9 mouse cellular contexts compared by ENCODE assay signal in the genomic region with DNA sequence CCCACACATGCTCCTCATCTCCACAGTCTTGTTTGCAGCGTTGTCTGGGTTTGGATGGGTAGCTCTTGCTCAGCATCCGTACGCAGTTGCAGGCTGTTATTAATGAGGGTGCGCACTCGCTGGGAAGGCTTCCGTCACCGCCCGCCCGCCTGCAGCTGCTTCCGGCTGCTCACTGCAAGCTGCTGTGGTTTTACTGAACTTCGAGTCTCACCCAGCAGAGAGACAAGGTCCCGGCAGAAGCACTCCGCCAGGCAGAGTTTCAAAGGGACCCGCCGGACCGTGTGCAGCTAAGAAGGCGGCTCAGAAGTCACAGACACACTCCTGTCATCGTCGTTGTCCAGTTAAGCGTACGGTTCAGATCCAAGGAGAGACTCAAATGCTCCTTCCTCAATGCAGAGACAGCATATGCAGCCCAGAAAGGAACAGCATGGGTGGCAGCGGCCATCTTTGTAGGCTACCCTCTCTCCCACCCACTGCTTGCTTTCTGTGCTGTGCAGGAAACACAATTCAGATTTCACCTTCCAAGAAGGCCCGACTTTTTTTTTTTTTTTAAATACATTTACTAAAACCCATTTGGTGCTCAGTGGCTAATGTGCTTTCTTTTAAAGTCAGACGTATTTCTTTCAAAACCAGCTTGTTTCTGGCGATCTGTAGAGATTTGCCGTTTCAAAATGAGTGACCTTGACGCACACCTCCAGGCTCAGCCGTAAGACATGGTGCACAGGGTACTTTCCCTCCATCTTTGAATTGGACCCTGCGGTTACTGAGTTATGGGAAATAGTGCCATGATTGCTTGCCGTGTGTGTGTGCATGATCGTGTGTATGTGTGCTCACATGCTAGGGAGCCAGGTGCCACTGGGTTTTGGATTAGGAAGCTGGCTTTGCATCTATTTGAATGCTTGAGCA.
A peak's percentile ranks its signal among the peaks of the same experiment; 100 is the strongest.
DNase-seq lines count a peak whose midpoint lies in the region; ATAC-seq lines count a peak whose summit lies in the region.
"Had no signal": no experiment of that assay in that cellular context is flagged by ENCODE, and none has a peak within 500 bp of the region (broad histone marks: within the 10 kb centered on the region; RNA-seq: fewer than 3 reads in every experiment).

No protein-coding gene starts in this region.

- no peak overlapping the region for H3K27ac ChIP-seq in forebrain, embryonic 15.5 days (replicated peaks)
- no peak overlapping the region for H3K27ac ChIP-seq in forebrain, embryonic 10.5 days
- H3K27ac ChIP-seq: midbrain, embryonic 12.5 days had no signal

- WGBS in forebrain, embryonic 15.5 days = 81% methylated on average over 31 of the region's 31 CpGs
- WGBS in forebrain, embryonic 10.5 days = 89% methylated on average over 31 of the region's 31 CpGs

- H3K9me3 ChIP-seq in forebrain, embryonic 15.5 days = no peaks in the 10 kb centered on the region
- no peaks in the 10 kb centered on the region for H3K9me3 ChIP-seq in forebrain, embryonic 10.5 days
- H3K9me3 ChIP-seq in erythroblast, embryonic 14.5 days (ENCODE audit: control insufficient read depth, low read length) = peaks cover 7% of the 10 kb centered on the region
- H3K9me3 ChIP-seq: midbrain, embryonic 12.5 days had no signal

- no peak overlapping the region for H3K4me3 ChIP-seq in forebrain, embryonic 15.5 days
- no peak overlapping the region for H3K4me3 ChIP-seq in forebrain, embryonic 10.5 days
- peak overlapping the region; percentile 33 for H3K4me3 ChIP-seq in erythroblast, embryonic 14.5 days (replicated peaks)
- H3K4me3 ChIP-seq: midbrain, embryonic 12.5 days had no signal

- no peaks in the 10 kb centered on the region for H3K27me3 ChIP-seq in forebrain, embryonic 15.5 days
- H3K27me3 ChIP-seq in forebrain, embryonic 10.5 days (ENCODE audit: poor library complexity, severe bottlenecking) = no peaks in the 10 kb centered on the region
- H3K27me3 ChIP-seq in erythroblast, embryonic 14.5 days (ENCODE audit: control insufficient read depth) = peaks cover 33% of the 10 kb centered on the region
- H3K27me3 ChIP-seq: midbrain, embryonic 12.5 days had no signal

- peak; percentile 12; the same call in 1 of the 2 replicates for ATAC-seq in forebrain, embryonic 15.5 days (replicated peaks)

- H3K36me3 ChIP-seq in forebrain, embryonic 15.5 days = no peaks in the 10 kb centered on the region
- no peaks in the 10 kb centered on the region for H3K36me3 ChIP-seq in forebrain, embryonic 10.5 days (replicated peaks)
- H3K36me3 ChIP-seq in erythroblast, embryonic 14.5 days (ENCODE audit: control insufficient read depth) = no peaks in the 10 kb centered on the region
- H3K36me3 ChIP-seq: midbrain, embryonic 12.5 days had no signal

- DNase-seq in forebrain, embryonic 10.5 days (ENCODE audit: extremely low spot score, low spot score) = no peak
- DNase-seq in CD4-positive, CD25-positive, alpha-beta regulatory T cell, adult 2 months (ENCODE audit: low read depth, low spot score) = peak; percentile 92
- peak; percentile 91 for DNase-seq in naive thymus-derived CD4-positive, alpha-beta T cell, adult 2 months (ENCODE audit: low read depth)
- no peak for DNase-seq in layer of hippocampus, adult 18-20 months (ENCODE audit: low spot score in 2 of 2)
- no peak for DNase-seq in embryo, embryonic 11 days
- DNase-seq in layer of hippocampus, postnatal 10 days (ENCODE audit: low spot score in 2 of 2) = no peak

- no peak overlapping the region for H3K9ac ChIP-seq in forebrain, embryonic 15.5 days (replicated peaks)
- H3K9ac ChIP-seq: midbrain, embryonic 12.5 days had no signal

- peaks cover 24% of the 10 kb centered on the region for H3K4me1 ChIP-seq in forebrain, embryonic 15.5 days
- peaks cover 36% of the 10 kb centered on the region for H3K4me1 ChIP-seq in forebrain, embryonic 10.5 days
- H3K4me1 ChIP-seq in erythroblast, embryonic 14.5 days (ENCODE audit: control insufficient read depth) = peaks cover 23% of the 10 kb centered on the region

- no peak overlapping the region for H3K4me2 ChIP-seq in forebrain, embryonic 15.5 days (replicated peaks)
- H3K4me2 ChIP-seq: midbrain, embryonic 12.5 days had no signal

Comparison
In these comparisons a context has a peak if more than half of its experiments do, and no peak if none do; other contexts are left out.
1. DNase-seq: peak in CD4-positive, CD25-positive, alpha-beta regulatory T cell, adult 2 months (single experiment) and naive thymus-derived CD4-positive, alpha-beta T cell, adult 2 months (single experiment); none in forebrain, embryonic 10.5 days (single experiment), layer of hippocampus, adult 18-20 months (0 of 2), embryo, embryonic 11 days (single experiment) and layer of hippocampus, postnatal 10 days (0 of 2).